Mouse (Mus musculus) liver, embryonic 11.5 days (tissue): ENCODE measurements around the gene Fam168b. TPM values are rescaled to one million over a fixed set of nuclear protein-coding genes. Genes with fewer than 3 reads are reported as not detected.

Experiments used
- ATAC-seq: fragments of 200-750 bp; cut with Nextera tagmentation; replicated peaks from 2 replicates; pipeline ENCODE4 v1.8.0; 2017; ENCODE audit warnings: moderate number of reproducible peaks, mild to moderate bottlenecking, moderate TSS enrichment, moderate library complexity; ENCODE audit not compliant: low FRiP score
- DNase-seq: peaks from one replicate; pipeline ENCODE4 v3.0.0-alpha.2; 2017; ENCODE audit warnings: low spot score
- H3K27ac ChIP-seq: fragments of 300-500 bp; sonication (generic); 2 replicates; pipeline ENCODE4 v1.5.1; 2014; ENCODE audit warnings: mild to moderate bottlenecking, low read depth, low read length, control low read depth
- H3K27me3 ChIP-seq: fragments of 300-500 bp; sonication (generic); replicated peaks from 2 replicates; pipeline ENCODE4 v1.6.1; 2014; ENCODE audit warnings: low read length, mixed read lengths; ENCODE audit not compliant: control insufficient read depth, insufficient read depth
- H3K36me3 ChIP-seq: fragments of 300-500 bp; sonication (generic); 2 replicates; pipeline ENCODE4 v1.6.1; 2014; ENCODE audit warnings: mild to moderate bottlenecking, low read length, moderate library complexity, mixed read lengths; ENCODE audit not compliant: control insufficient read depth, insufficient read depth
- H3K4me1 ChIP-seq: fragments of 300-500 bp; sonication (generic); replicated peaks from 2 replicates; pipeline ENCODE4 v1.6.1; 2014; ENCODE audit warnings: low read length, mixed read lengths; ENCODE audit not compliant: control insufficient read depth, insufficient read depth
- H3K4me2 ChIP-seq: fragments of 300-500 bp; sonication (generic); 2 replicates; pipeline ENCODE4 v1.6.1; 2014; ENCODE audit warnings: mild to moderate bottlenecking, control low read depth, moderate library complexity
- H3K4me3 ChIP-seq: fragments of 300-500 bp; sonication (generic); 2 replicates; pipeline ENCODE4 v1.5.1; 2014; ENCODE audit warnings: low read depth, low read length, control low read depth
- H3K9ac ChIP-seq: fragments of 300-500 bp; sonication (generic); 2 replicates; pipeline ENCODE4 v1.6.1; 2014; ENCODE audit warnings: low read depth, low read length, control low read depth
- H3K9me3 ChIP-seq: fragments of 300-500 bp; sonication (generic); 2 replicates; pipeline ENCODE4 v1.6.1; 2016; ENCODE audit warnings: low read length, inconsistent platforms, mixed read lengths; ENCODE audit not compliant: control insufficient read depth
- WGBS: fragments of 180-500 bp; shearing (Covaris S2); extraction: QIAGEN DNeasy Blood & Tissue Kit; methylation state at CpG from one replicate; pipeline ENCODE4 v1.1.7; 2014; 5-methylcytosine and 5-hydroxymethylcytosine counted together
- polyA plus RNA-seq: library from polyadenylated mRNA; unstranded; fragments of >200 nt; fragmentation: Nextera tagmentation; extraction: Ambion mirVana; gene quantifications from 2 replicates; pipeline ENCODE4 v1.2.1, GENCODE M21; 2014

Gene Fam168b
- polyA plus RNA-seq, 1 experiment from 2014 or later, result 54.5 TPM

- 79% methylated on average over 8 of the region's 8 CpGs for WGBS
- H3K4me3 ChIP-seq, result no peak overlapping the region
- no peak for DNase-seq
- H3K4me1 ChIP-seq, result no peaks in the 10 kb centered on the region
- no peak overlapping the region for H3K4me2 ChIP-seq
- no peaks in the 10 kb centered on the region for H3K27me3 ChIP-seq
- no peak overlapping the region for H3K9ac ChIP-seq
- ATAC-seq, result no peak
- peaks cover 2% of the 10 kb centered on the region; the same call in 1 of the 2 replicates for H3K36me3 ChIP-seq
- no peak overlapping the region for H3K27ac ChIP-seq
- H3K9me3 ChIP-seq, result no peaks in the 10 kb centered on the region
These were observed 25.5 kb upstream of the Fam168b start for GRCm38 (mm10) chr1:34868391-34868790.

DNA sequence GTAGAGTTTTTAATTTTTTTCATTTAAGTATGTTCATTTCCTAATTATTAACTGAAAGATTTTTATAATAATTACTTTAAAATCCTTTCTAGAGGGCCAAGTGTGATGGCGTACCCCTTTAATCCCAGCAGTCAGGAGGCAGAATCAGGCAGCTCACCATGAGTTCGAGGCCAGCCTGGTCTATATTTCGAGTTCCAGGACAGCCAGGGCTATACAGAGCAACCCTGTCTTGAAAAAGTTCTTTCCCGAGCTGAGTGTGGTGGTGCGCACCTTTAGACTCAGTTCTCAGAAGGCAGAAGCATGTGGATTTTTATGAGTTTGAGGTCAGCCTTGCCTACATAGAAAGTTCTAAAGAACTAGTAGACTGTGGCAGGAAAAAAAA, 24.7 kb upstream of the Fam168b start:
- ATAC-seq (no peak), DNase-seq (no peak)
- H3K27me3 ChIP-seq, result no peaks in the 10 kb centered on the region
- H3K4me2 ChIP-seq, result no peak overlapping the region
- no peaks in the 10 kb centered on the region for H3K4me1 ChIP-seq
- 87% methylated on average over 5 of the region's 5 CpGs for WGBS
- peaks cover 7% of the 10 kb centered on the region; the same call in 1 of the 2 replicates for H3K36me3 ChIP-seq
- no peak overlapping the region for H3K4me3 ChIP-seq
- no peaks in the 10 kb centered on the region for H3K9me3 ChIP-seq
- H3K9ac ChIP-seq, result no peak overlapping the region
- H3K27ac ChIP-seq, result no peak overlapping the region

DNA sequence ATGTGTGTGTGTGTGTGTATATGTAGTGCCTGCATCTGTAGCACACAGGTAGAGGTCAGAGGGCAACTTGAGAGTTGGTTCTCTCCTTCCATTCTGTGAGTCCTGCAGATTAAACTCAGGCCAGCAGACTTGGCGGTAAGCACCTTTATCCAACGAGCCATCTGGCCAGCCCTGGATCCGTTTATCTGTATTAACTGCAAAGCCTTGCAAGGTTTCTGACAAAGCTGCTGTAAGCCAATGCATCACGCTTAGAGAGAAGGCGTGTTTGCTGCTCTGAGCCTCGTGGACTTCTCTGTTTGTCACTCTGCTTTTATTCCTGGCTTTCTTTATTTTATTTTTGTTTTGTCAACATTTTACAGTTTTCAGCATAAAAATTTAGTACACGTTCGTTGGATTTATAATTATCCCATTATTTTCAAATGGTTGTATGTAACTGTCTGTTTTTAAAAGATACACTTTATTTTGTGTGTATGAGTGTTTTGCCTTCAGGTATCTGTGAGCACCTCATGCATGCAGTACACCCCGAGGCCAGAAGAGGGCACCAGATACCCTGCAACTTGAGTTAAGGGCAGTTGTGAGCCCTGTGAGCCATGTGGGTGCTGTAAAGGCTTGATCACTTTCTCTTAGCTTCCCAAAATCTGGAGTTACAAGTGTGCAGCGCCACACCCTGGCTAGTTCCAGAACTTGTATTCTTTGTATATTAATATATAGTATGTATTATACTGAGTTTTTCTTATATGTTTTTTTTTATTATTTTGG, 24.1 kb upstream of the Fam168b start:
- ATAC-seq, result peak; percentile 73

GRCm38 (mm10) chr1:34865866-34866265, 23.0 kb upstream of the Fam168b start:
- WGBS, result 88% methylated on average over 9 of the region's 9 CpGs
- H3K36me3 ChIP-seq, result peaks cover 5% of the 10 kb centered on the region; the same call in 1 of the 2 replicates
- peak; percentile 24 for DNase-seq

More for the DNA sequence above, 24.1 kb upstream of the Fam168b start:
- Histone ChIP-seq H3K27me3 (no peaks in the 10 kb centered on the region), H3K4me3 (no peak overlapping the region), H3K27ac (no peak overlapping the region), H3K36me3 (peaks cover 7% of the 10 kb centered on the region; the same call in 1 of the 2 replicates), H3K4me1 (no peaks in the 10 kb centered on the region), H3K9me3 (no peaks in the 10 kb centered on the region), H3K9ac (no peak overlapping the region), H3K4me2 (no peak overlapping the region)
- WGBS, result 44% methylated on average over 10 of the region's 10 CpGs
- DNase-seq, result peak; percentile 80

GRCm38 (mm10) chr1:34864243-34864642, 21.4 kb upstream of the Fam168b start:
- H3K4me1 ChIP-seq, result no peaks in the 10 kb centered on the region
- H3K27me3 ChIP-seq, result no peaks in the 10 kb centered on the region
- H3K9me3 ChIP-seq, result no peaks in the 10 kb centered on the region
- no peak for DNase-seq
- WGBS, result 62% methylated on average over 7 of the region's 7 CpGs
- peaks cover 5% of the 10 kb centered on the region; the same call in 1 of the 2 replicates for H3K36me3 ChIP-seq
- no peak overlapping the region for H3K4me3 ChIP-seq
- no peak for ATAC-seq
- H3K27ac ChIP-seq, result no peak overlapping the region
- no peak overlapping the region for H3K4me2 ChIP-seq
- H3K9ac ChIP-seq, result no peak overlapping the region

More at GRCm38 (mm10) chr1:34865866-34866265, 23.0 kb upstream of the Fam168b start:
- Histone ChIP-seq H3K9me3 (no peaks in the 10 kb centered on the region), H3K9ac (no peak overlapping the region), H3K4me2 (no peak overlapping the region), H3K4me1 (no peaks in the 10 kb centered on the region), H3K27ac (no peak overlapping the region), H3K4me3 (no peak overlapping the region), H3K27me3 (no peaks in the 10 kb centered on the region)
- ATAC-seq, result no peak

- no peak overlapping the region for H3K27ac ChIP-seq
- ATAC-seq, result no peak
- no peaks in the 10 kb centered on the region for H3K9me3 ChIP-seq
- H3K36me3 ChIP-seq, result peaks cover 5% of the 10 kb centered on the region; the same call in 1 of the 2 replicates
- DNase-seq, result no peak
- no peak overlapping the region for H3K4me3 ChIP-seq
- no peak overlapping the region for H3K9ac ChIP-seq
- H3K27me3 ChIP-seq, result no peaks in the 10 kb centered on the region
- 78% methylated on average over 7 of the region's 7 CpGs for whole genome bisulfite sequencing
- no peaks in the 10 kb centered on the region for H3K4me1 ChIP-seq
- no peak overlapping the region for H3K4me2 ChIP-seq
These were observed 20.5 kb upstream of the Fam168b start for GRCm38 (mm10) chr1:34863323-34863722.

DNA sequence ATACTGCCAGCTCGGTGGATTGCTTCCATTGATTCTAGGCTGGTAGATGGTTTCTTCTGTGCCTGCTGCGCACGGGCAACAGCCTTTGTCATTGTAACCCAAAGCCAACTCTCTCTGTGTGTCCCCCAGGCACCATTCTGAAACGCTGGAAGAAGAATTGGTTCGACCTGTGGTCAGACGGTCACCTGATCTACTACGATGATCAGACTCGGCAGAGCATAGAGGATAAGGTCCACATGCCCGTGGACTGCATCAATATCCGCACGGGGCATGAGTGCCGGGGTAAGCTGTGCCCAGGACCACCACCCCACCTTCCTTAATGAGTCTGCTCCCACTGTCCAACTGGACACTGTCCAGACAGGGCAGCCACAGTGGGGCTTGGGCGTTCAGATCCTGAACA, 20.0 kb upstream of the Fam168b start:
- Histone ChIP-seq H3K4me2 (no peak overlapping the region), H3K27ac (no peak overlapping the region), H3K4me1 (no peaks in the 10 kb centered on the region), H3K4me3 (no peak overlapping the region), H3K9me3 (no peaks in the 10 kb centered on the region), H3K27me3 (no peaks in the 10 kb centered on the region), H3K36me3 (peaks cover 5% of the 10 kb centered on the region; the same call in 1 of the 2 replicates), H3K9ac (no peak overlapping the region)
- no peak for ATAC-seq
- WGBS, result 91% methylated on average over 13 of the region's 13 CpGs
- no peak for DNase-seq

DNA sequence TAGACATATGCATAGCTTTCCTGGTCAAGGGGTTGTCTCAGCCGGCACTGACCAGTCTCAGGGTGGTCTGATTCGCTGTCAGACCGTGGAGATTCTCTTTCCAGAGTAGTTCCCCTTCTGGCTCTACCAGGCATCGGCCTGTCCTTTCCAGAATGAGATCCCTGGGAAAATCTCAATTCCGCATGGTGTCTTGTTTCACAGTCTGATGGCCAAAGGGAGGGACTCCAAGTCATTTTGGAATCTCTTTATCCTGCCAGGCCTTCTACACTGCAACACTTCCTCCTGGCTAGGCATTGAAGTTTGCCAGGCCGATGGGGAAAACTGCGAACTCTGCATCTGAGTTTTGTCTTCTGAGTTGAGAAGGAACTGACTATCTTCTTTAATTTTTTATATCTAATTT, 17.3 kb upstream of the Fam168b start:
- ATAC-seq (no peak), DNase-seq (no peak)
- WGBS, result 83% methylated on average over 7 of the region's 7 CpGs
- no peak overlapping the region for H3K4me3 ChIP-seq
- no peak overlapping the region for H3K9ac ChIP-seq
- H3K9me3 ChIP-seq, result no peaks in the 10 kb centered on the region
- H3K27ac ChIP-seq, result no peak overlapping the region
- no peaks in the 10 kb centered on the region for H3K27me3 ChIP-seq
- H3K36me3 ChIP-seq, result peaks cover 5% of the 10 kb centered on the region; the same call in 1 of the 2 replicates
- no peaks in the 10 kb centered on the region for H3K4me1 ChIP-seq
- no peak overlapping the region for H3K4me2 ChIP-seq

DNA sequence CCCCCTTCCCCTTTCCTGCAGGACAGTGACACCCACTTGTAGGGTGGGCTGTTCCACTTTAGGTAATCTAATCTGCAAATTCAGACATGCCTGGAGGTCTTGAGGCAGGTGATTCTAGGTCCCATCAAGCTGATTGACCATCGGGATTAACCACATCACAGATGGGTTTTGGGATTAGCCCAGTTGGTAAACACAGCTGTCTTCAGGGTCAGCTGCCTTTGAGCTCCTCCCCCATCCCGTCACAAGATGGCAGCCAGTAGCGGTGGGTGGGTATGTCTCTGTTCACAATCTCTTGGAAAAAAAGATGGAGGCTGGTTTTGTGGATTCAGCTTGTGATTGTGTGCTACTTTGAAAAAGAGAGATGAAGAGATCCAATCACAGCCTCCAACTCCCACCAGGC, 16.9 kb upstream of the Fam168b start:
- Histone ChIP-seq H3K4me1 (no peaks in the 10 kb centered on the region), H3K4me3 (no peak overlapping the region), H3K9me3 (no peaks in the 10 kb centered on the region), H3K4me2 (no peak overlapping the region), H3K9ac (no peak overlapping the region), H3K27ac (no peak overlapping the region), H3K36me3 (peaks cover 5% of the 10 kb centered on the region; the same call in 1 of the 2 replicates), H3K27me3 (no peaks in the 10 kb centered on the region)
- ATAC-seq (no peak), DNase-seq (no peak)
- 75% methylated on average over 3 of the region's 3 CpGs for WGBS
